Mouse (Mus musculus) cerebellum, postnatal 4 days (tissue): ENCODE results near the gene Krt34.
A peak's percentile ranks its signal among the peaks of the same experiment; 100 is the strongest.

Experiments
- DNase-seq, 2 experiments: peaks; one replicate each; pipeline ENCODE4 v3.0.0; 2022; ENCODE audit warnings: low spot score in 2 of 2, mixed read lengths in 1 of 2

Gene Krt34

GRCm38 (mm10) chr11:100004846-100005245 lies 36.5 kb downstream of the Krt34 start:
- DNase-seq = peak in 1 of 2 experiments; percentile 50

- DNase-seq = no peak
Measured at GRCm38 (mm10) chr11:99999091-99999490, 42.3 kb downstream of the Krt34 start.

- DNase-seq = no peak
Measured at GRCm38 (mm10) chr11:99994384-99994661, 47.0 kb downstream of the Krt34 start.

GRCm38 (mm10) chr11:99993620-99994383 lies 47.6 kb downstream of the Krt34 start, which contains the start of gene Krtap17-1:
Krtap17-1 (minus strand) TSS chr11:99993994.
- no peak for DNase-seq

- no peak for DNase-seq
Measured at GRCm38 (mm10) chr11:99990571-99990970, 50.8 kb downstream of the Krt34 start.

GRCm38 (mm10) chr11:99989881-99990405 lies 51.4 kb downstream of the Krt34 start:
- no peak for DNase-seq

GRCm38 (mm10) chr11:99988530-99988929 lies 52.8 kb downstream of the Krt34 start:
- DNase-seq = no peak
